Mouse (Mus musculus): ENCODE measurements around the gene Map1b. TPM values are rescaled to one million over a fixed set of nuclear protein-coding genes. Genes with fewer than 3 reads are reported as not detected.
A peak's percentile ranks its signal among the peaks of the same experiment; 100 is the strongest.

Map1b gene
- total RNA-seq (2021), result 100 to 1,000 TPM in 1 of 2 experiments, 10 to 100 TPM in 1; 76.1 to 106 TPM
- long read RNA-seq, experiment 1, partial matches to known transcripts, result 2 of 4 reads
- long read RNA-seq, experiment 1, other reads (novel, unspliced or antisense), result 2 of 4 reads
- long read RNA-seq, experiment 2, partial matches to known transcripts, result 39 of 51 reads
- long read RNA-seq, experiment 2, other reads (novel, unspliced or antisense), result 10 of 51 reads

GRCm38 (mm10) chr13:99516448-99516881, at the start of gene Map1b:
Gene Map1b, minus strand, starts transcription at chr13:99516540.
- DNase-seq (ENCODE audit: low spot score in 2 of 2), result peak; percentile 22 to 44

GRCm38 (mm10) chr13:99564346-99564745, 48.0 kb upstream of the Map1b start:
- DNase-seq (ENCODE audit: low spot score in 2 of 2), result no peak

GRCm38 (mm10) chr13:99563021-99563420, 46.7 kb upstream of the Map1b start:
- no peak for DNase-seq (ENCODE audit: low spot score in 2 of 2)

GRCm38 (mm10) chr13:99561843-99562550, 45.7 kb upstream of the Map1b start:
- DNase-seq (ENCODE audit: low spot score in 2 of 2), result no peak

- DNase-seq (ENCODE audit: low spot score in 2 of 2), result no peak
Observed at GRCm38 (mm10) chr13:99560674-99561639, 44.6 kb upstream of the Map1b start.

- DNase-seq (ENCODE audit: low spot score in 2 of 2), result no peak
Observed at GRCm38 (mm10) chr13:99558216-99558906, 42.0 kb upstream of the Map1b start.

GRCm38 (mm10) chr13:99557813-99558212, 41.5 kb upstream of the Map1b start:
- DNase-seq (ENCODE audit: low spot score in 2 of 2), result no peak

GRCm38 (mm10) chr13:99557331-99557730, 41.0 kb upstream of the Map1b start:
- DNase-seq (ENCODE audit: low spot score in 2 of 2), result peak in 1 of 2 experiments; percentile 10

GRCm38 (mm10) chr13:99554960-99555359, 38.6 kb upstream of the Map1b start:
- no peak for DNase-seq (ENCODE audit: low spot score in 2 of 2)

- DNase-seq (ENCODE audit: low spot score in 2 of 2), result no peak
Observed at GRCm38 (mm10) chr13:99554466-99554865, 38.1 kb upstream of the Map1b start.

GRCm38 (mm10) chr13:99552381-99552780, 36.0 kb upstream of the Map1b start:
- DNase-seq (ENCODE audit: low spot score in 2 of 2), result no peak

- no peak for DNase-seq (ENCODE audit: low spot score in 2 of 2)
Observed at GRCm38 (mm10) chr13:99550679-99551369, 34.5 kb upstream of the Map1b start.

GRCm38 (mm10) chr13:99550060-99550459, 33.7 kb upstream of the Map1b start:
- DNase-seq (ENCODE audit: low spot score in 2 of 2), result no peak

GRCm38 (mm10) chr13:99549584-99549983, 33.2 kb upstream of the Map1b start:
- DNase-seq (ENCODE audit: low spot score in 2 of 2), result no peak

- DNase-seq (ENCODE audit: low spot score in 2 of 2), result no peak
Observed at GRCm38 (mm10) chr13:99546832-99547231, 30.5 kb upstream of the Map1b start.

GRCm38 (mm10) chr13:99545201-99545600, 28.9 kb upstream of the Map1b start:
- no peak for DNase-seq (ENCODE audit: low spot score in 2 of 2)

- DNase-seq (ENCODE audit: low spot score in 2 of 2), result no peak
Observed at GRCm38 (mm10) chr13:99541429-99542267, 25.3 kb upstream of the Map1b start.

GRCm38 (mm10) chr13:99539288-99539687, 22.9 kb upstream of the Map1b start:
- DNase-seq (ENCODE audit: low spot score in 2 of 2), result no peak

GRCm38 (mm10) chr13:99538851-99539250, 22.5 kb upstream of the Map1b start:
- no peak for DNase-seq (ENCODE audit: low spot score in 2 of 2)

Data from adrenal gland, postnatal 4 days (tissue).